Mouse (Mus musculus): ENCODE data around the gene Ffar4. TPM values are rescaled to one million over a fixed set of nuclear protein-coding genes. Genes with fewer than 3 reads are reported as not detected.

Gene Ffar4
- polyA plus RNA-seq, 1 experiment from 2014 or later: not detected

- Histone ChIP-seq H3K27me3 (ENCODE audit: control insufficient read depth, insufficient read depth, low read length) (no peaks in the 10 kb centered on the region), H3K4me1 (ENCODE audit: control insufficient read depth, insufficient read depth, low read length) (no peaks in the 10 kb centered on the region), H3K27ac (ENCODE audit: low read depth, low read length) (no peak overlapping the region), H3K36me3 (ENCODE audit: control insufficient read depth, insufficient read depth, low read length) (no peaks in the 10 kb centered on the region), H3K4me3 (ENCODE audit: low read depth, low read length) (no peak overlapping the region), H3K9ac (ENCODE audit: low read length) (no peak overlapping the region), H3K4me2 (ENCODE audit: low read depth) (no peak overlapping the region), H3K9me3 (ENCODE audit: control insufficient read depth, low read length) (no peaks in the 10 kb centered on the region)
- DNase-seq (ENCODE audit: low spot score) (no peak), ATAC-seq (ENCODE audit: insufficient read depth, low FRiP score, low TSS enrichment) (no peak)
- WGBS: 95% methylated on average over 3 of the region's 3 CpGs
Observed at GRCm38 (mm10) chr19:38063201-38063600, 33.7 kb upstream of the Ffar4 start.

GRCm38 (mm10) chr19:38064051-38064450 lies 32.8 kb upstream of the Ffar4 start:
- H3K4me1 ChIP-seq (ENCODE audit: control insufficient read depth, insufficient read depth, low read length): no peaks in the 10 kb centered on the region
- no peak for ATAC-seq (ENCODE audit: insufficient read depth, low FRiP score, low TSS enrichment)
- H3K9me3 ChIP-seq (ENCODE audit: control insufficient read depth, low read length): no peaks in the 10 kb centered on the region
- no peak overlapping the region for H3K27ac ChIP-seq (ENCODE audit: low read depth, low read length)
- H3K4me3 ChIP-seq (ENCODE audit: low read depth, low read length): no peak overlapping the region
- WGBS: 97% methylated on average over 1 of the region's 1 CpGs
- H3K4me2 ChIP-seq (ENCODE audit: low read depth): no peak overlapping the region
- no peaks in the 10 kb centered on the region for H3K27me3 ChIP-seq (ENCODE audit: control insufficient read depth, insufficient read depth, low read length)
- no peak overlapping the region for H3K9ac ChIP-seq (ENCODE audit: low read length)
- H3K36me3 ChIP-seq (ENCODE audit: control insufficient read depth, insufficient read depth, low read length): no peaks in the 10 kb centered on the region
- DNase-seq (ENCODE audit: low spot score): no peak

GRCm38 (mm10) chr19:38073226-38073625 lies 23.6 kb upstream of the Ffar4 start:
- Histone ChIP-seq H3K27ac (ENCODE audit: low read depth, low read length) (no peak overlapping the region), H3K9me3 (ENCODE audit: control insufficient read depth, low read length) (no peaks in the 10 kb centered on the region), H3K4me1 (ENCODE audit: control insufficient read depth, insufficient read depth, low read length) (no peaks in the 10 kb centered on the region), H3K27me3 (ENCODE audit: control insufficient read depth, insufficient read depth, low read length) (no peaks in the 10 kb centered on the region), H3K36me3 (ENCODE audit: control insufficient read depth, insufficient read depth, low read length) (peaks cover 4% of the 10 kb centered on the region), H3K4me3 (ENCODE audit: low read depth, low read length) (no peak overlapping the region), H3K9ac (ENCODE audit: low read length) (no peak overlapping the region), H3K4me2 (ENCODE audit: low read depth) (no peak overlapping the region)
- 90% methylated on average over 5 of the region's 5 CpGs for WGBS
- DNase-seq (ENCODE audit: low spot score) (no peak), ATAC-seq (ENCODE audit: insufficient read depth, low FRiP score, low TSS enrichment) (no peak)

GRCm38 (mm10) chr19:38075051-38075450 lies 21.8 kb upstream of the Ffar4 start:
- no peak for ATAC-seq (ENCODE audit: insufficient read depth, low FRiP score, low TSS enrichment)
- Histone ChIP-seq H3K27ac (ENCODE audit: low read depth, low read length) (no peak overlapping the region), H3K4me2 (ENCODE audit: low read depth) (no peak overlapping the region), H3K4me3 (ENCODE audit: low read depth, low read length) (no peak overlapping the region), H3K27me3 (ENCODE audit: control insufficient read depth, insufficient read depth, low read length) (no peaks in the 10 kb centered on the region), H3K36me3 (ENCODE audit: control insufficient read depth, insufficient read depth, low read length) (peaks cover 3% of the 10 kb centered on the region), H3K9ac (ENCODE audit: low read length) (no peak overlapping the region), H3K9me3 (ENCODE audit: control insufficient read depth, low read length) (no peaks in the 10 kb centered on the region), H3K4me1 (ENCODE audit: control insufficient read depth, insufficient read depth, low read length) (no peaks in the 10 kb centered on the region)
- no peak for DNase-seq (ENCODE audit: low spot score)
- WGBS: 82% methylated on average over 11 of the region's 11 CpGs

GRCm38 (mm10) chr19:38076251-38076650 lies 20.6 kb upstream of the Ffar4 start:
- Histone ChIP-seq H3K27ac (ENCODE audit: low read depth, low read length) (no peak overlapping the region), H3K4me3 (ENCODE audit: low read depth, low read length) (no peak overlapping the region), H3K4me1 (ENCODE audit: control insufficient read depth, insufficient read depth, low read length) (no peaks in the 10 kb centered on the region), H3K9me3 (ENCODE audit: control insufficient read depth, low read length) (no peaks in the 10 kb centered on the region), H3K27me3 (ENCODE audit: control insufficient read depth, insufficient read depth, low read length) (no peaks in the 10 kb centered on the region), H3K9ac (ENCODE audit: low read length) (no peak overlapping the region), H3K36me3 (ENCODE audit: control insufficient read depth, insufficient read depth, low read length) (no peaks in the 10 kb centered on the region; the same call in none of the 2 replicates), H3K4me2 (ENCODE audit: low read depth) (no peak overlapping the region)
- DNase-seq (ENCODE audit: low spot score) (no peak), ATAC-seq (ENCODE audit: insufficient read depth, low FRiP score, low TSS enrichment) (no peak)
- 91% methylated on average over 2 of the region's 2 CpGs for whole genome bisulfite sequencing

- 89% methylated on average over 3 of the region's 3 CpGs for WGBS
- no peak for ATAC-seq (ENCODE audit: insufficient read depth, low FRiP score, low TSS enrichment)
Observed at GRCm38 (mm10) chr19:38077851-38078540, 18.9 kb upstream of the Ffar4 start.

GRCm38 (mm10) chr19:38081361-38081760 lies 15.5 kb upstream of the Ffar4 start:
- no peak for DNase-seq (ENCODE audit: low spot score)

More at GRCm38 (mm10) chr19:38077851-38078540, 18.9 kb upstream of the Ffar4 start:
- H3K9ac ChIP-seq (ENCODE audit: low read length): no peak overlapping the region
- no peak for DNase-seq (ENCODE audit: low spot score)
- H3K27me3 ChIP-seq (ENCODE audit: control insufficient read depth, insufficient read depth, low read length): no peaks in the 10 kb centered on the region
- H3K4me1 ChIP-seq (ENCODE audit: control insufficient read depth, insufficient read depth, low read length): no peaks in the 10 kb centered on the region
- no peak overlapping the region for H3K27ac ChIP-seq (ENCODE audit: low read depth, low read length)
- H3K9me3 ChIP-seq (ENCODE audit: control insufficient read depth, low read length): no peaks in the 10 kb centered on the region
- H3K36me3 ChIP-seq (ENCODE audit: control insufficient read depth, insufficient read depth, low read length): no peaks in the 10 kb centered on the region; the same call in 1 of the 2 replicates
- H3K4me2 ChIP-seq (ENCODE audit: low read depth): no peak overlapping the region
- H3K4me3 ChIP-seq (ENCODE audit: low read depth, low read length): no peak overlapping the region

GRCm38 (mm10) chr19:38082931-38083525 lies 13.8 kb upstream of the Ffar4 start:
- Histone ChIP-seq H3K27ac (ENCODE audit: low read depth, low read length) (no peak overlapping the region), H3K4me1 (ENCODE audit: control insufficient read depth, insufficient read depth, low read length) (no peaks in the 10 kb centered on the region), H3K9me3 (ENCODE audit: control insufficient read depth, low read length) (no peaks in the 10 kb centered on the region), H3K27me3 (ENCODE audit: control insufficient read depth, insufficient read depth, low read length) (no peaks in the 10 kb centered on the region), H3K9ac (ENCODE audit: low read length) (no peak overlapping the region), H3K4me3 (ENCODE audit: low read depth, low read length) (no peak overlapping the region), H3K36me3 (ENCODE audit: control insufficient read depth, insufficient read depth, low read length) (no peaks in the 10 kb centered on the region), H3K4me2 (ENCODE audit: low read depth) (no peak overlapping the region)
- no peak for DNase-seq (ENCODE audit: low spot score)
- ATAC-seq (ENCODE audit: insufficient read depth, low FRiP score, low TSS enrichment): no peak
- 71% methylated on average over 5 of the region's 5 CpGs for whole genome bisulfite sequencing

More at GRCm38 (mm10) chr19:38081361-38081760, 15.5 kb upstream of the Ffar4 start:
- H3K9me3 ChIP-seq (ENCODE audit: control insufficient read depth, low read length): no peaks in the 10 kb centered on the region
- no peaks in the 10 kb centered on the region for H3K27me3 ChIP-seq (ENCODE audit: control insufficient read depth, insufficient read depth, low read length)
- ATAC-seq (ENCODE audit: insufficient read depth, low FRiP score, low TSS enrichment): no peak
- H3K4me2 ChIP-seq (ENCODE audit: low read depth): no peak overlapping the region
- 83% methylated on average over 3 of the region's 3 CpGs for WGBS
- no peak overlapping the region for H3K27ac ChIP-seq (ENCODE audit: low read depth, low read length)
- H3K4me1 ChIP-seq (ENCODE audit: control insufficient read depth, insufficient read depth, low read length): no peaks in the 10 kb centered on the region
- H3K36me3 ChIP-seq (ENCODE audit: control insufficient read depth, insufficient read depth, low read length): no peaks in the 10 kb centered on the region
- no peak overlapping the region for H3K9ac ChIP-seq (ENCODE audit: low read length)
- H3K4me3 ChIP-seq (ENCODE audit: low read depth, low read length): no peak overlapping the region

- Histone ChIP-seq H3K36me3 (ENCODE audit: control insufficient read depth, insufficient read depth, low read length) (no peaks in the 10 kb centered on the region), H3K4me1 (ENCODE audit: control insufficient read depth, insufficient read depth, low read length) (no peaks in the 10 kb centered on the region), H3K27me3 (ENCODE audit: control insufficient read depth, insufficient read depth, low read length) (no peaks in the 10 kb centered on the region), H3K27ac (ENCODE audit: low read depth, low read length) (no peak overlapping the region), H3K4me2 (ENCODE audit: low read depth) (no peak overlapping the region), H3K9me3 (ENCODE audit: control insufficient read depth, low read length) (no peaks in the 10 kb centered on the region), H3K9ac (ENCODE audit: low read length) (no peak overlapping the region), H3K4me3 (ENCODE audit: low read depth, low read length) (no peak overlapping the region)
- ATAC-seq (ENCODE audit: insufficient read depth, low FRiP score, low TSS enrichment) (no peak), DNase-seq (ENCODE audit: low spot score) (no peak)
- WGBS: 83% methylated on average over 4 of the region's 4 CpGs
Observed at GRCm38 (mm10) chr19:38085841-38086240, 11.0 kb upstream of the Ffar4 start.
